ENCODE assay signal across 27 mouse cellular contexts in genomic region chr15:94244336-94244735, GRCm38 (mm10).
"Had no signal": no experiment of that assay in that cellular context is flagged by ENCODE, and none has a peak within 500 bp of the region (broad histone marks: within the 10 kb centered on the region; RNA-seq: fewer than 3 reads in every experiment).

No protein-coding gene starts in this region.

- H3K4me2 ChIP-seq: embryonic facial prominence, embryonic 12.5 days; embryonic facial prominence, embryonic 13.5 days; embryonic facial prominence, embryonic 15.5 days; forebrain, embryonic 12.5 days; forebrain, embryonic 13.5 days; forebrain, embryonic 15.5 days had no signal

- DNase-seq: cerebellum, adult 2 months; cerebellum, adult 8-10 months; cerebellum, adult 9-10 months; cerebellum, adult 9-11 months; cerebellum, postnatal 10 days; cerebellum, postnatal 14 days; cerebellum, postnatal 25 days; cerebellum, postnatal 36 days; embryo, embryonic 11 days; gastrocnemius, adult 2 months; gastrocnemius, postnatal 10 days; gastrocnemius, postnatal 14 days; gastrocnemius, postnatal 25 days; gastrocnemius, postnatal 36 days; heart, adult 18-20 months; heart, adult 2 months had no signal

- H3K27ac ChIP-seq: embryonic facial prominence, embryonic 10.5 days; embryonic facial prominence, embryonic 12.5 days; embryonic facial prominence, embryonic 13.5 days; embryonic facial prominence, embryonic 15.5 days; forebrain, embryonic 10.5 days; forebrain, embryonic 12.5 days; forebrain, embryonic 13.5 days; forebrain, embryonic 15.5 days; gastrocnemius, adult 2 months; heart, adult 2 months had no signal

- ATAC-seq: forebrain, embryonic 13.5 days; forebrain, embryonic 14.5 days; forebrain, embryonic 15.5 days; forebrain, embryonic 16.5 days had no signal

- H3K4me1 ChIP-seq: embryonic facial prominence, embryonic 15.5 days; forebrain, embryonic 12.5 days; forebrain, embryonic 13.5 days; forebrain, embryonic 15.5 days had no signal

- H3K4me3 ChIP-seq: embryonic facial prominence, embryonic 10.5 days; embryonic facial prominence, embryonic 12.5 days; embryonic facial prominence, embryonic 13.5 days; embryonic facial prominence, embryonic 15.5 days; erythroblast, embryonic 14.5 days; forebrain, embryonic 10.5 days; forebrain, embryonic 12.5 days; forebrain, embryonic 13.5 days; forebrain, embryonic 15.5 days; gastrocnemius, adult 2 months; heart, adult 2 months had no signal

- H3K9ac ChIP-seq: embryonic facial prominence, embryonic 12.5 days; embryonic facial prominence, embryonic 13.5 days; embryonic facial prominence, embryonic 15.5 days; forebrain, embryonic 12.5 days; forebrain, embryonic 13.5 days; forebrain, embryonic 15.5 days had no signal

- H3K9me3 ChIP-seq: embryonic facial prominence, embryonic 10.5 days; embryonic facial prominence, embryonic 12.5 days; embryonic facial prominence, embryonic 13.5 days; embryonic facial prominence, embryonic 15.5 days; forebrain, embryonic 10.5 days; forebrain, embryonic 12.5 days; forebrain, embryonic 13.5 days; forebrain, embryonic 15.5 days had no signal

- H3K36me3 ChIP-seq: embryonic facial prominence, embryonic 10.5 days; embryonic facial prominence, embryonic 12.5 days; embryonic facial prominence, embryonic 13.5 days; embryonic facial prominence, embryonic 15.5 days; forebrain, embryonic 10.5 days; forebrain, embryonic 12.5 days; forebrain, embryonic 15.5 days had no signal

- H3K27me3 ChIP-seq: embryonic facial prominence, embryonic 12.5 days; embryonic facial prominence, embryonic 13.5 days; embryonic facial prominence, embryonic 15.5 days; forebrain, embryonic 12.5 days; forebrain, embryonic 13.5 days; forebrain, embryonic 15.5 days had no signal
